Comparison of ENCODE assay signal across 8 mouse cellular contexts in genomic region chr7:92874116-92874675, GRCm38 (mm10). TPM values are rescaled to one million over a fixed set of nuclear protein-coding genes. Genes with fewer than 3 reads are reported as not detected.
DNase-seq lines count a peak whose midpoint lies in the region; ATAC-seq and TF ChIP-seq lines count a peak whose summit lies in the region.

Gene Ddias, minus strand, starts transcription at chr7:92874247.
Gene Prcp, plus strand, starts transcription at chr7:92874470.

- H3K36me3 ChIP-seq in hindbrain, embryonic 14.5 days (replicated peaks; ENCODE audit: control insufficient read depth, insufficient read depth): no peaks in the 10 kb centered on the region

- in situ Hi-C loops in Patski (cut with MboI; ENCODE audit: low pct_unique_long_range_greater_than_20kb): loop anchor here (25.0 kb wide), 1 partner anchor 537 kb away; no protein-coding TSS in a partner anchor

- WGBS in hindbrain, embryonic 14.5 days: 0% methylated on average over 52 of the region's 53 CpGs

- H3K27ac ChIP-seq in hindbrain, embryonic 14.5 days: peak within 1 kb of the TSS; percentile 98

- peak within 1 kb of the TSS; percentile 86 for H3K9ac ChIP-seq in hindbrain, embryonic 14.5 days

- CTCF ChIA-PET in Patski (lab: Charles Lee): interaction anchor here (1.6 kb wide), 1 partner anchor 772 kb away, joined by 5 read pairs; no protein-coding TSS in a partner anchor

- ATAC-seq in Patski: peak; percentile 82
- ATAC-seq in hindbrain, embryonic 14.5 days (ENCODE audit: low FRiP score): peak; percentile 91

- H3K27me3 ChIP-seq in Patski: no peaks in the 10 kb centered on the region
- no peaks in the 10 kb centered on the region for H3K27me3 ChIP-seq in hindbrain, embryonic 14.5 days (ENCODE audit: control insufficient read depth, insufficient read depth, low read length)

- peak; percentile 98 for TF ChIP-seq CTCF in Patski (IDR thresholded peaks at IDR 0.05)

- H3K9me3 ChIP-seq in hindbrain, embryonic 14.5 days (ENCODE audit: control insufficient read depth, low read length): no peaks in the 10 kb centered on the region

- H3K4me2 ChIP-seq in hindbrain, embryonic 14.5 days (replicated peaks): peak within 1 kb of the TSS; percentile 65

- peaks cover 19% of the 10 kb centered on the region for H3K4me1 ChIP-seq in hindbrain, embryonic 14.5 days (replicated peaks; ENCODE audit: control insufficient read depth, insufficient read depth, low read length)

- POLR2A ChIA-PET in Patski (lab: Charles Lee): no interaction called here

- peak within 1 kb of the TSS; percentile 66 for H3K4me3 ChIP-seq in hindbrain, embryonic 14.5 days (replicated peaks; ENCODE audit: low read length)

- DNase-seq in Patski (ENCODE audit: low read depth, low spot score): peak; percentile 71
- DNase-seq in cerebellum, postnatal 14 days: peak; percentile 97 to 99
- DNase-seq in frontal cortex, postnatal 14 days (ENCODE audit: low spot score in 2 of 2): peak; percentile 86 to 88
- peak; percentile 96 for DNase-seq in hindbrain, embryonic 14.5 days (ENCODE audit: low spot score)
- DNase-seq in layer of hippocampus, postnatal 36 days: peak; percentile 90 to 91
- DNase-seq in lung, postnatal 36 days: peak; percentile 94
- peak; percentile 97 for DNase-seq in retina, postnatal 1 day
- peak; percentile 86 to 95 for DNase-seq in urinary bladder, adult 18-20 months (ENCODE audit: low spot score in 2 of 2)

RNA-seq across cellular contexts. Expression of gene Ddias, which starts in this region (rescaled TPM):
- polyA plus RNA-seq in Patski (2021): 6.5 TPM
- polyA plus RNA-seq in hindbrain, embryonic 14.5 days (2014; fragmentation: Nextera tagmentation; extraction: Ambion mirVana): 4.8 and 5.0 TPM in 2 replicates
- under 1 TPM; 0.42 to 0.78 TPM for total RNA-seq in layer of hippocampus, postnatal 36 days (2021)

RNA-seq across cellular contexts. Expression of gene Prcp, which starts in this region (rescaled TPM):
- polyA plus RNA-seq in Patski (2021): 8.8 TPM
- 20.3 and 21.1 TPM in 2 replicates for polyA plus RNA-seq in hindbrain, embryonic 14.5 days (2014; fragmentation: Nextera tagmentation; extraction: Ambion mirVana)
- 1 to 10 TPM; 7.5 to 8.2 TPM for total RNA-seq in layer of hippocampus, postnatal 36 days (2021)

Comparison
In these comparisons a context has a peak if more than half of its experiments do, and no peak if none do; other contexts are left out.
1. Peak in every context shown above with its lines: DNase-seq, ATAC-seq, H3K4me3 ChIP-seq and H3K27ac ChIP-seq.